Mouse (Mus musculus) CH12.LX (cell line): Measurements from ENCODE around the gene Hcrtr2. TPM values are rescaled to one million over a fixed set of nuclear protein-coding genes. Genes with fewer than 3 reads are reported as not detected.
A peak's percentile ranks its signal among the peaks of the same experiment; 100 is the strongest.

Experiments
- DNase-seq: peaks from one replicate; pipeline ENCODE4 v3.0.0-alpha.2; 2013; ENCODE audit errors: extremely low read depth
- H3K27ac ChIP-seq: 2 replicates; pipeline ENCODE4 v1.5.1; 2012; ENCODE audit warnings: low read depth, mild to moderate bottlenecking, control low read depth, moderate library complexity; ENCODE audit not compliant: insufficient read depth
- H3K27me3 ChIP-seq: replicated peaks from 2 replicates; pipeline ENCODE3; 2012; ENCODE audit warnings: inconsistent platforms
- H3K36me3 ChIP-seq, 2 experiments: replicated peaks in 1 of 2; 2 replicates each; pipeline versions ENCODE3 to v1.6.1; 2012; ENCODE audit warnings: inconsistent platforms in 1 of 2, low read length in 1 of 2, mild to moderate bottlenecking in 1 of 2, mixed read lengths in 1 of 2, moderate library complexity in 1 of 2; ENCODE audit not compliant: control insufficient read depth in 1 of 2, insufficient read depth in 1 of 2
- H3K4me1 ChIP-seq, 2 experiments: 2 replicates each; pipeline ENCODE4 v1.6.1; 2012; ENCODE audit warnings: inconsistent platforms in 1 of 2, moderate library complexity in 1 of 2; ENCODE audit not compliant: insufficient read depth in 2 of 2, control insufficient read depth in 1 of 2
- H3K4me2 ChIP-seq: 2 replicates; pipeline ENCODE4 v1.6.1; 2012; ENCODE audit warnings: low read depth, mild to moderate bottlenecking, control low read depth; ENCODE audit not compliant: poor library complexity, insufficient read depth, severe bottlenecking
- H3K4me3 ChIP-seq, 3 experiments: fragments of 150-350 bp in 1 of 3; sonication (generic) in 1 of 3; replicated peaks in 1 of 3; 2 replicates each; pipeline versions ENCODE3 to v1.5.1; 2011 to 2012; ENCODE audit warnings: low read depth in 2 of 3, low read length in 2 of 3, mild to moderate bottlenecking in 2 of 3, moderate library complexity in 2 of 3, control low read depth in 1 of 3, improper control_type of control experiment in 1 of 3, inconsistent platforms in 1 of 3, mixed read lengths in 1 of 3; ENCODE audit not compliant: poor library complexity in 1 of 3
- H3K79me2 ChIP-seq: replicated peaks from 2 replicates; pipeline ENCODE4 v1.6.1; 2012; ENCODE audit warnings: mild to moderate bottlenecking, moderate library complexity; ENCODE audit not compliant: control insufficient read depth, poor library complexity, insufficient read depth, severe bottlenecking; ENCODE audit errors: extremely low read depth
- H3K9ac ChIP-seq: 2 replicates; pipeline ENCODE4 v1.6.1; 2012; ENCODE audit warnings: low read depth, mild to moderate bottlenecking, control low read depth, moderate library complexity; ENCODE audit not compliant: insufficient read depth
- H3K9me3 ChIP-seq: replicated peaks from 2 replicates; pipeline ENCODE3; 2012; ENCODE audit warnings: low read length, inconsistent platforms, mixed read lengths
- BHLHE40 ChIP-seq: IDR thresholded peaks from 2 replicates; pipeline ENCODE4 v1.6.1; 2011; ENCODE audit warnings: mild to moderate bottlenecking, low read depth, low read length, improper control_type of control experiment
- CHD1 ChIP-seq: IDR thresholded peaks from 2 replicates; pipeline ENCODE4 v1.6.1; 2012; ENCODE audit warnings: low read depth, low read length, improper control_type of control experiment, inconsistent platforms
- CTCF ChIP-seq, 2 experiments: IDR thresholded peaks in 1 of 2; conservative IDR thresholded peaks in 1 of 2; 2 replicates each; pipeline ENCODE4 v1.5.1; 2011 to 2012; ENCODE audit warnings: low read depth in 2 of 2, low read length in 2 of 2, improper control_type of control experiment in 1 of 2, inconsistent platforms in 1 of 2, mild to moderate bottlenecking in 1 of 2, moderate library complexity in 1 of 2
- E2F4 ChIP-seq: IDR thresholded peaks from 2 replicates; pipeline ENCODE4 v1.6.1; 2011; ENCODE audit warnings: low read depth, low read length, improper control_type of control experiment; ENCODE audit not compliant: insufficient replicate concordance
- ELF1 ChIP-seq: IDR thresholded peaks from 2 replicates; pipeline ENCODE4 v1.6.1; 2014; ENCODE audit warnings: low read depth, mild to moderate bottlenecking, inconsistent platforms, low read length, improper control_type of control experiment
- EP300 ChIP-seq: IDR thresholded peaks from 2 replicates; pipeline ENCODE4 v1.6.1; 2011; ENCODE audit warnings: low read length, improper control_type of control experiment
- ETS1 ChIP-seq: conservative IDR thresholded peaks from 2 replicates; pipeline ENCODE4 v1.6.1; 2012; ENCODE audit warnings: low read depth, mild to moderate bottlenecking, inconsistent platforms, low read length, improper control_type of control experiment, moderate library complexity
- GABPA ChIP-seq: IDR thresholded peaks from 2 replicates; pipeline ENCODE4 v1.6.1; 2012; ENCODE audit warnings: low read depth, low read length, improper control_type of control experiment, inconsistent platforms; ENCODE audit not compliant: insufficient replicate concordance
- HCFC1 ChIP-seq: IDR thresholded peaks from 2 replicates; pipeline ENCODE4 v1.6.1; 2012; ENCODE audit warnings: low read depth, mild to moderate bottlenecking, inconsistent platforms, low read length, improper control_type of control experiment
- IRF4 ChIP-seq: IDR thresholded peaks from 2 replicates; pipeline ENCODE4 v1.6.1; 2014; ENCODE audit warnings: low read depth, mild to moderate bottlenecking, inconsistent platforms, low read length, improper control_type of control experiment
- JUND ChIP-seq: conservative IDR thresholded peaks from 2 replicates; pipeline ENCODE4 v1.6.1; 2011; ENCODE audit warnings: low read depth, low read length, improper control_type of control experiment
- KAT2A ChIP-seq: IDR thresholded peaks from 2 replicates; pipeline ENCODE4 v1.6.1; 2012; ENCODE audit warnings: low read length, improper control_type of control experiment, inconsistent platforms; ENCODE audit not compliant: insufficient replicate concordance
- MAFK ChIP-seq: IDR thresholded peaks from 2 replicates; pipeline ENCODE4 v1.6.1; 2011; ENCODE audit warnings: low read length, improper control_type of control experiment; ENCODE audit not compliant: insufficient replicate concordance
- MAZ ChIP-seq: IDR thresholded peaks from 2 replicates; pipeline ENCODE4 v1.6.1; 2012; ENCODE audit warnings: low read depth, mild to moderate bottlenecking, inconsistent platforms, low read length, improper control_type of control experiment, moderate library complexity
- MXI1 ChIP-seq: IDR thresholded peaks from 2 replicates; pipeline ENCODE4 v1.6.1; 2011; ENCODE audit warnings: mild to moderate bottlenecking, low read depth, low read length, improper control_type of control experiment
- NELFE ChIP-seq: IDR thresholded peaks from 2 replicates; pipeline ENCODE4 v1.6.1; 2011; ENCODE audit warnings: low read depth, low read length, improper control_type of control experiment
- NRF1 ChIP-seq: IDR thresholded peaks from 2 replicates; pipeline ENCODE4 v1.6.1; 2014; ENCODE audit warnings: low read depth, mild to moderate bottlenecking, inconsistent platforms, low read length, improper control_type of control experiment, moderate library complexity
- PAX5 ChIP-seq: IDR thresholded peaks from 2 replicates; pipeline ENCODE4 v1.6.1; 2012; ENCODE audit warnings: low read length, inconsistent platforms, mixed read lengths
- POLR2A ChIP-seq: IDR thresholded peaks from 2 replicates; pipeline ENCODE4 v1.6.1; 2011; ENCODE audit warnings: low read depth, mild to moderate bottlenecking, improper control_type of control experiment, low read length
- SIN3A ChIP-seq: IDR thresholded peaks from 2 replicates; pipeline ENCODE4 v1.6.1; 2012; ENCODE audit warnings: low read length, improper control_type of control experiment, inconsistent platforms
- SMC3 ChIP-seq: IDR thresholded peaks from 2 replicates; pipeline ENCODE4 v1.6.1; 2011; ENCODE audit warnings: low read depth, low read length, improper control_type of control experiment
- TBP ChIP-seq: conservative IDR thresholded peaks from 2 replicates; pipeline ENCODE4 v1.6.1; 2011; ENCODE audit warnings: low read depth, low read length, improper control_type of control experiment
- USF1 ChIP-seq: IDR thresholded peaks from 2 replicates; pipeline ENCODE4 v1.6.1; 2014; ENCODE audit warnings: low read depth, mild to moderate bottlenecking, inconsistent platforms, low read length, improper control_type of control experiment
- USF2 ChIP-seq: conservative IDR thresholded peaks from 2 replicates; pipeline ENCODE4 v1.6.1; 2011; ENCODE audit warnings: low read depth, low read length, improper control_type of control experiment
- ZC3H11A ChIP-seq: IDR thresholded peaks from 2 replicates; pipeline ENCODE4 v1.6.1; 2012; ENCODE audit warnings: low read depth, mild to moderate bottlenecking, inconsistent platforms, low read length, improper control_type of control experiment
- ZKSCAN1 ChIP-seq: IDR thresholded peaks from 2 replicates; pipeline ENCODE4 v1.6.1; 2012; ENCODE audit warnings: low read depth, inconsistent platforms, low read length, improper control_type of control experiment, borderline replicate concordance
- ZMIZ1 ChIP-seq: IDR thresholded peaks from 2 replicates; pipeline ENCODE4 v1.6.1; 2012; ENCODE audit warnings: low read depth, mild to moderate bottlenecking, inconsistent platforms, low read length, improper control_type of control experiment
- ZNF384 ChIP-seq: IDR thresholded peaks from 2 replicates; pipeline ENCODE4 v1.6.1; 2012; ENCODE audit warnings: low read depth, low read length, improper control_type of control experiment, inconsistent platforms
- dilution Hi-C: fragments of 300-500 bp; cut with MboI; formaldehyde crosslinking; loops from 2 replicates; pipeline ENCODE4 v1.14.3; 2020; ENCODE audit warnings: low sequenced_read_pairs; ENCODE audit not compliant: extremely low pct_unique_long_range_greater_than_20kb, extremely low pct_ligation_motif_present
- in situ Hi-C: fragments of 300-500 bp; cut with MboI; formaldehyde crosslinking; loops from 3 replicates; pipeline ENCODE4 v1.14.3; 2019; ENCODE audit warnings: low sequenced_read_pairs, low pct_ligation_motif_present, low pct_unique_long_range_greater_than_20kb, mixed read lengths
- polyA plus RNA-seq: library from polyadenylated mRNA; unstranded; fragments of >175 nt; gene quantifications from 2 replicates; pipeline ENCODE4 v1.2.1, GENCODE M21; 2012; ENCODE audit warnings: low read depth; ENCODE audit not compliant: insufficient read length
- total RNA-seq, 2 experiments: library from RNA; depleted of rRNA; stranded (reverse); fragments of 300-350 nt in 1 of 2; fragments of >200 nt in 1 of 2; gene quantifications; 2 replicates each; pipeline ENCODE4 v1.2.3; 2012 to 2014

The Hcrtr2 gene
- total and polyA plus RNA-seq, 3 experiments, result not detected

DNA sequence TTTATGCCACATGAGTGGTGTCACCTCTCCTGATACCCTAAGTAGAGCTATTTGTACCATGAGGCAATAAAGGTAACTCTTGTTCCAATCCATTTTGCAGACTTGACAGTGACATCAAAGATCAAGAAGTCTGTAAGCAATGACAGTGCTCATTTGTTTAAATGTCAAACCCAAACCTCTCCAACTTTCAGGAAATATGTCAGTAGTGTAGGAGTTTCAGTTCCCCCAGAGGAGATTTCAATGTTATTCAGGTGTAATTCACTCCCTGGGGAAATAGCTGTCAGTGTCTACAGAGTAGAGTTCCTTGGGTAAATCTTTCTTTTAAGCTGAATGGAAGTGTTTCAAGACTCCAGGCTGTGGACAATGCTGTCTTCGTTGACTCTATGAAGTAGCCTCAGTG lies 2.9 kb downstream of the Hcrtr2 start:
- no peaks in the 10 kb centered on the region for H3K36me3 ChIP-seq
- H3K79me2 ChIP-seq, result no peaks in the 10 kb centered on the region
- dilution Hi-C loops, result no loop called here
- H3K4me3 ChIP-seq, result no peak overlapping the region
- DNase-seq, result peak; percentile 50
- H3K4me2 ChIP-seq, result peak overlapping the region; percentile 31; the same call in 1 of the 2 replicates
- no peaks in the 10 kb centered on the region for H3K9me3 ChIP-seq
- in situ Hi-C loops, result no loop called here
- H3K27ac ChIP-seq, result no peak overlapping the region
- H3K27me3 ChIP-seq, result no peaks in the 10 kb centered on the region
- H3K4me1 ChIP-seq, result peaks cover 5 to 19% of the 10 kb centered on the region in 2 experiments
- H3K9ac ChIP-seq, result no peak overlapping the region
- TF ChIP-seq ELF1 (no peak), MXI1 (no peak), ZKSCAN1 (no peak), PAX5 (no peak), ETS1 (peak; percentile 45; the same call in 1 of the 2 replicates), USF2 (no peak), IRF4 (peak; percentile 66), MAZ (no peak), EP300 (peak; percentile 88), MAFK (no peak), SIN3A (peak; percentile 51; the same call in 1 of the 2 replicates), ZNF384 (no peak), ZMIZ1 (no peak), CHD1 (no peak), ZC3H11A (no peak), HCFC1 (no peak), USF1 (no peak), KAT2A (no peak), NELFE (no peak), JUND (0 out of 2 replicates have a peak, but pooled peaks have one; percentile 15), SMC3 (no peak), GABPA (no peak)

GRCm38 (mm10) chr9:76318302-76318701 lies 5.4 kb downstream of the Hcrtr2 start:
- TF ChIP-seq USF2 (no peak), ZMIZ1 (no peak), POLR2A (no peak), HCFC1 (no peak), ETS1 (no peak), CHD1 (no peak), SMC3 (no peak), IRF4 (no peak), CTCF (conservative IDR thresholded peaks at IDR 0.05 in 1 of 2, IDR thresholded peaks at IDR 0.05 in 1 of 2; ENCODE audit: low read depth in 2 of 2, low read length in 2 of 2) (no peak), NRF1 (no peak), BHLHE40 (no peak), TBP (no peak), E2F4 (no peak), ELF1 (no peak), SIN3A (no peak), EP300 (no peak), ZKSCAN1 (no peak)
- TF ChIP-seq, all 38 proteins: peak for 0
- no peak overlapping the region for H3K9ac ChIP-seq
- DNase-seq, result no peak
- H3K4me2 ChIP-seq, result no peak overlapping the region
- in situ Hi-C loops, result no loop called here
- no peak overlapping the region for H3K4me3 ChIP-seq
- H3K36me3 ChIP-seq, result no peaks in the 10 kb centered on the region
- no peaks in the 10 kb centered on the region for H3K27me3 ChIP-seq
- no peaks in the 10 kb centered on the region for H3K9me3 ChIP-seq
- peaks cover 5 to 19% of the 10 kb centered on the region in 2 experiments for H3K4me1 ChIP-seq
- dilution Hi-C loops, result no loop called here
- no peaks in the 10 kb centered on the region for H3K79me2 ChIP-seq
- H3K27ac ChIP-seq, result no peak overlapping the region
